Mouse (Mus musculus) adrenal gland, postnatal 36 days (tissue): ENCODE measurements around the gene A730009L09Rik. TPM values are rescaled to one million over a fixed set of nuclear protein-coding genes. Genes with fewer than 3 reads are reported as not detected.

Source experiments
- DNase-seq, 2 experiments: peaks; one replicate each; pipeline ENCODE4 v3.0.0; 2021; ENCODE audit warnings: mixed read lengths in 1 of 2
- total RNA-seq, 2 experiments: library from RNA; stranded (reverse); gene quantifications; 2 replicates each; pipeline ENCODE4 v1.2.3; 2021

Gene A730009L09Rik
- total RNA-seq, 2 experiments from 2014 or later: not detected

- DNase-seq: peak in 1 of 2 experiments; percentile 20
Observed at GRCm38 (mm10) chr16:84559569-84560278, 44.8 kb downstream of the A730009L09Rik start.

- no peak for DNase-seq
Observed at GRCm38 (mm10) chr16:84560279-84560602, 45.3 kb downstream of the A730009L09Rik start.

Other genes starting within 250 kb of the A730009L09Rik start
- 10 to 100 TPM; 42.7 to 43.0 TPM for gene Mrpl39, start 220.6 kb downstream of the A730009L09Rik start, total RNA-seq